Mouse (Mus musculus) frontal cortex, adult 2 months (tissue): Measurements from ENCODE around the gene Setx. TPM values are rescaled to one million over a fixed set of nuclear protein-coding genes. Genes with fewer than 3 reads are reported as not detected.
"Not testable (repeated sequence)": the region's sequence is repeated elsewhere in the genome, so short reads cannot be mapped to it uniquely, and the experiment has no call there.

ENCODE experiments used
- DNase-seq, 2 experiments: peaks; one replicate each; pipeline ENCODE4 v3.0.0; 2022; ENCODE audit warnings: low spot score in 1 of 2; ENCODE audit errors: extremely low spot score in 1 of 2
- polyA plus RNA-seq: library from polyadenylated mRNA; depleted of rRNA; stranded (reverse); fragments of >200 nt; gene quantifications from 2 replicates; pipeline ENCODE4 v1.2.3, GENCODE M21; 2012; rRNA removed

Setx gene
- polyA plus RNA-seq = 13.4 and 14.8 TPM in 2 replicates

DNA sequence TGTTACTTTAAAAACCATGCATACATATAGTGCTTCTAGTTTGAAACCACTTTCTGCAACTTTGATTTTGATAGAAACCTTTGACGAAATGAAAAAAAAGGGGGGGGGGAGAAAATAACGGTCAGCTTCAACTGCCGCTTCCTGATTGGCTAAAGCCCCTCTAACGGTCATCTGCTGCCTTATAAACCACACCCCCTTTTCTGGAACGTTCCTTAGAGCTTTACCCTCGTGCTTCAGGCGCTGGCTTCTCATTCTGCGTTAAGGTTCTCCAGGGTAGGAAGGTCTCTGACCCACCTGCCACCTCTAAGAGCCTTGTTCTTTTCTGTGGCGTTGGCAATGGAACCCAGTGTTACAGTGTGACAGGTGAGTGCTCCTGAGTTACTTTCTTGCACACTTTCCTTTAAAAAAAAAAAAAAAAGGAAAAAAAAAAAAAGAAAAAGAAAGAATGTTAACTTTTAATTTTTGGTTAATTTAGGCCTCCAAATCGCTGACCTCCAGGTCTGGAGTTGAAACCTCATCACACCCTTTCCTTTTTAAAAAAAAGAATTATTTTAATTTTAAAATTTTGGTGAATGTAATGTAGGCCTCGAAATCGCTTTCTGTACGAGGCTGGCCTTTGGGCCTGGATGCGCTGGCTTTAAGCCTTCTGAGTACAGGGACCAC, at the start of gene Setx:
Setx (plus strand) TSS at position 275 of the 663 bp plus-strand sequence.
- peak in 1 of 2 experiments; percentile 2 for DNase-seq

- DNase-seq = no peak
Measured at GRCm38 (mm10) chr2:29074676-29075075, 49.3 kb upstream of the Setx start.

DNA sequence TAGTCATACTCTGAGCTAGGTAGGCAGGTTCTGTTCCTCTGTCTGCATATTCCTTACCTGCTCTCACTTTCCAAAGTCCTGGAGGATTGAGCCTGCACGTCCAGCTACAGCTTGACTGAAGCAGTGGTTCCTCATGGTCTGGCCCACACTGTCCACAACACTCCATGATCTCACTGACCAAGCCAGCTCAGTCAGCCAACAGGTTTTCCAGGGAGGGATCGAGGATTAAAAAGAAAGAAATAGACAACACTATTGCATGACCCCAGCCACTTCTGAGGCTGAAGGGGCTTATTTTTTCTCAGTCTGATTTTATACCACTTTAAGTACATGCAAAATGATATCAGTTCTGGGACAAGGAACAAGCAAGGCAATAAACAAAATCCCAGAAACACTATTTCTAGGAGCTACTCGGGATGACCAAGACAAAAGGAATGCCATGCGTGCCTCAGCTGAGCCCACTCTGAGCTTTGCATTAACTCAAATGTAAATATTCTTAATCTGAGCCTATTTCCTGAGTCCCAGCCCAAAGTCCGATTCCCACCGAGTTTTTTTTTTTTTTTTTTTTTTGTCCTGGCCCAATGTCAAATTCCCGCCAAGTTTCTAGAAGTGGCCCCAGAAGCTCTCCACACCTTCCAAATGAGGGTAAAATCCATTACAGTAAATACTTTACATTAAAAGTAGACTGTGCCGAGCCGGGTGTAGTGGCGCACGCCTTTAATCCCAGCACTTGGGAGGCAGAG, 48.5 kb upstream of the Setx start:
- no peak for DNase-seq

GRCm38 (mm10) chr2:29076226-29076625, 47.8 kb upstream of the Setx start:
- no peak for DNase-seq

DNA sequence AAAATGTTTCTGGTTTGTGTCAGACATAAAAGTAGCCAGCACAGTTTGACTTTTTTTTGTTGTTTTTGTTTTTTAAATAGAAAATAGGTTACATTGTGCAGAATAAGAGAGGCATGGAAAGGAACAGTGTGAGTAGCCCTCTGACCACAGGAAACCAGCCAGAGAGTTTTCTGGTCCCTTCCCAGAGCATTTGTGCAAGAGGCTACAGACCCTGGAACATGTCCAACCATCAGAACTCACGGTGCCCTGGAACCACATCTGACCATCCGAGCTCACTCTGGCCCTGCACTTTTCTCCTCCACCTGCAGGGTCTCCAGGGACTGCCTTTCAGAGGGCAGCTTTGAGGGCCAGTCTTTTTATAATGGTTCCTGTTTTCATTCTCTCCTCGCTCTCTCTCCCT, 42.0 kb upstream of the Setx start:
- peak in 1 of 2 experiments; percentile 6 for DNase-seq

GRCm38 (mm10) chr2:29086026-29086425, 38.0 kb upstream of the Setx start:
- DNase-seq = no peak

- DNase-seq = not testable (repeated sequence)
Measured at GRCm38 (mm10) chr2:29089276-29089675, 34.7 kb upstream of the Setx start.

DNA sequence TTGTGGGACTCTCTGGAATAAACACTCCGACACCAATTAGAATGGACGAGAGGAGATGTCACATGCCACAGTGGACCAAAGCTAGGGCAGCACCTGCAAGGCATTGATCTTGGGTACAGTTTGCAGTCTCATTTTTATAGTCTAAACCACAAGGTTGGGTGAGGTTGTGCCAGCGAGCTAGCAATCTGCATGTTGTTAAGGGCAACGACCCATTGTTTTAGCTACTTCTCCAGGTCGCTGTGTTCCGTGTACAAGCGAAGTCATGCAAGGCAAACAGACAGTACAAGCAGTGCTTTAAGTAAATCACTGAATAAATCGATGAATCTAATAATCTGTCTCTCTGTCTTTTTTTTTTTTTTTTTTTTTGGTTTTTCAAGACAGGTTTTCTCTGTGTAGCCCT, 28.3 kb upstream of the Setx start:
- DNase-seq = no peak

DNA sequence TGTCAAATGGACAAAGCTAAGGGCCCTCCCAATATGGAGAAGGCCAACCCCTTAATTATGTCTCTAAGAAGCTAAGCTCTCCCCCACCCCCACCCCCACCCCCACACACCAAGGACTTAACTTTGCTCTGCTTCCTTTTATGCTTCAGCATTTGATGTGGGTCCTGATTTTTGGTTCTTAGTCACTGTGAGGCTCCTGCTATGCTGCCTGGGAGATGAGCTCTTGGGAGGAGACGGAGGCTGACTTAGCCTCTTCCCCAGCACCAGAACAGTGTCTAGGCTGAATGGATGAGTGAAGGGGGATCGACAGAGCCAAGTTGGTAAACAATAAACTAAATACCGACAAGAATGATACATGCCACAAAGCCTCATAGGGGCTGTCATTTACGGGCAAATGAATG, 27.2 kb upstream of the Setx start:
- no peak for DNase-seq

GRCm38 (mm10) chr2:29097465-29097864, 26.5 kb upstream of the Setx start:
- no peak for DNase-seq

- not testable (repeated sequence) for DNase-seq
Measured at GRCm38 (mm10) chr2:29097955-29098354, 26.0 kb upstream of the Setx start.

GRCm38 (mm10) chr2:29098786-29099185, 25.2 kb upstream of the Setx start:
- DNase-seq = no peak

GRCm38 (mm10) chr2:29099646-29100045, 24.3 kb upstream of the Setx start:
- no peak for DNase-seq

GRCm38 (mm10) chr2:29100822-29101534, 23.0 kb upstream of the Setx start:
- DNase-seq = no peak

DNA sequence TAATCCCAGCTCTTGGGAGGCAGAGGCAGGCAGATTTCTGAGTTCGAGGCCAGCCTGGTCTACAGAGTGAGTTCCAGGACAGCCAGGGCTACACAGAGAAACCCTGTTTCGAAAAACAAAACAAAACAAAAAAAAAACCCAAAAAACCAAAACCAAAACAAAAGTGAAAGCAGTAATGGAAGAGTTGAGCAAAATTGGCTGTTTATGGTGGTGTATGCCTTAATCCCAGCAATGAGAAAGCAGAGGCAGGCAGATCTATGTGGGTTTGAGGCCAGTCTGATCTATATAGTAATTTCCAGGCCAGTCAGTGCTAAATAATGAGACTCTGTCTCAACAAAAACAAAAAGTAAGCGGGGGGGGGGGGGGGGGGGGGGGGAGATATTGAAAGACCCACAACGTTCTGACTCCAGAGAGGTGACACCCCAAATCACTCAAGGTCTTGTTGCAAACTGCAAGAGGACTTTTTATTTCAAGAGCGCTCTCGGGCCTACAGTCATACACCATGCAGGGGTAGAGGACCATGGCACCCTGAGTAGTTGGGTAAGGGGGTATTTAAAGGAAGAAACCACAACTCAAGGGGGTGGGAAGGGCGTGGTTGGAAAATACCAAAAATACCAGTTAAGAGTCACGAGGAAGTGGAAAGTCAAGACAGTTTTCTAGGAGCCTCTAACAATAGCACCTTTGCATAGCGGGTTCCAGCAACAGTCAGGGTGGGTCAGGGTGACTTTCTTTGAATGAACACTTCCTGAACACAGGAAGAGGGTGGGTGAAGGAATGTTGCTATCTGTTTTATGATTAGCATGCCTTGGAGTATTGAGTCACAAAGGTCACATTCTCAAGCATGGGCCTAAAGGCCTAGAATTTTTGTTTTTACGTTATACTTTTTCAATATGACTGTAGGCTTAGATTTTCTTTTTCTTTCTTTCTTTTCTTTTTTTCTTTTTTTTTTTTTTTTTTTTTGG, 21.3 kb upstream of the Setx start:
- not testable (repeated sequence) for DNase-seq

DNA sequence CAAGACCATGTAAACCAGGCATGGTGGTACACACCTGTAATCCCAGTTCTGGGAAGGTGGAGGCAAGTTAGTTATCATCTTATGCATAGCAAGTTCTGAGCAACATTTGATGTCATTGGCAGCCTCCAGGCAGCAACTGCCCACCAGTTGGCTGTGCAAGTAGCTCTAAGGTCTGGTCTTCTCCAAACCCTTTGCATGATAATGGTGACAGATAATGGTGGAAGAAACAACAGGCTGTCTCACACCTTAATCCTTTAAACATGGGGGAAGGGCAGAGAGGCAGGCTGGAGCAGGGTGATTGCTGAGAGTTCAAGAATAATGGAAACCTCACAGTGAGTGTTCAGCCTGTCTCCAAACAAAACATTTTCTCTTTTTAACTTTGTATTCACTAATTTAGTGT, 3.0 kb upstream of the Setx start:
- no peak for DNase-seq

DNA sequence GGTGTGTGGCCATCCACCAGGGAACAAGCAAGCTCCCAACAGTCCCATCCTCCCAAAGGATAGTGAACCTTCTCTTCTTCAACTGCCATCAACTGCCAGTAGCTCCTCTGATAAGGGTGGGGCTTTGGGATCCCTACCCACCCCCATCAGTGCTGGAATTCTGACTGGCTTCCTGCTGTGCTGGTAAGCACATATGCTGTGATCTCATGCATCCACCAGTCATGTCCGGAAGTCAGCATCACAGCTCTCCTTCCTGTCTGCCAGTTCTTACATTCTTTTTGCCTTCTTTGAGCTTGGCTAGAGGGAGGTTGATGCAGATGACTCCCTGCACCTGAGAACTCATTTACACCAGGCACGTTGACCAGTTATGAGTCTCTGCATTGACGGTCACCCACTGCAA, 1.5 kb upstream of the Setx start:
- no peak for DNase-seq

DNA sequence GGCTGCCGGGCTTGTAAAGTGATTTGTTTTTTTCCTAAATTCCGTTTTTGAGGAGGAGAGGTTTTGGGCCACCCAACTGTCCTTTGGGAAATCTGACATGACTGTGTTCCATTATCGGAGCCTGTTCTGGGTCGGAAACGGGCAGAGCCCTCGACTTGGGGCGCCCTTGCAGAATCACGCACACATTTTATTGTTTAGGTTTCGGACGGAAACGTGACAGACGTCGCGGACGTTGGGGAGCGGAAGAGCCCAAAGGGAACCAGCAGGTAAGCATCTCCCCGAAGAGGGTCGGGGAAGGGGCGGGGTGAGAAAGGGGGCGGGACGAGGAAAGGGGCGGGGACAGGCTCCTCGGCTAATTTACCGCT, 572 bp downstream of the Setx start:
- no peak for DNase-seq

DNA sequence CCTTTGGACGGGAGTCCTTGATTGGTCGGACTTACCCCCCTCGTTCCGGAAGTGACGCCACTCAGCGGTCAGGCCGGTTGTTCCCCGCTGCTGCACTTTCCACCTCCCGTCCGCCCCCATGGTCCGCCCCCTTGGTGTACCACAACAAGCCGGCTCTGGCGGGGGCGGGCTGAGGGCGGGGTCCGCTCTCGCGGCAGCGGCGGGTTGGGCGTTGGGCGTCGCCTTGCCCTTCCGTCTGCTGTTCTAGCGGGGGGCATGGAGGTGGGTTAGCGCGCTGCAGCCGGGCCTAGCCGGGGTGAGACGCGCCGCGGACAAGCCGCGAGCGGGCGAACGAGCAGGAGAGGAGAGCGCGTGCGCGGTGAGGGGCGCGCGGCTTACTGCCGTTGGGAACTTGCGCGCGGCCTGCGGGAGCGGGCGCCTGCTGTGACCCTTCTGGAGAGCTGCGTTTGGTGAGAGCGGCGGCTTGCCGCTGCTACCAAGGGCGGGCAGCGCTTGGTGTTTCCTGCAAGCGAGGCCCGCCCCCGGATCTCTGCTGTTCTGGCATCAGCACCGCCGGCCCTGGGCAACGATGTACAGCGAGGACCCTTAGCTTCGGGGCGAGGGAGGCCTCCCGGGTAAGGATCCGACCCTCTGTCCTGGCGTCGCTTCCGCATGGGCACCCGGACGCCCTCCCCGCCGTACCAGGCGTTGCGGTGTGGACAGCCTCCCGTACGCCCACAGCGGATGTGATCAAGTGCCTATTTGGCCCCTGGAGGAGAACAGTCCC, 1.1 kb downstream of the Setx start:
- DNase-seq = peak; percentile 96 to 98
